In genomic region chr9:71665493-71665892, GRCm38 (mm10) we compare ENCODE assay signal across 28 mouse cellular contexts.
A peak's percentile ranks its signal among the peaks of the same experiment; 100 is the strongest.
DNase-seq lines count a peak whose midpoint lies in the region; ATAC-seq and TF ChIP-seq lines count a peak whose summit lies in the region.
"Had no signal": no experiment of that assay in that cellular context is flagged by ENCODE, and none has a peak within 500 bp of the region (broad histone marks: within the 10 kb centered on the region; RNA-seq: fewer than 3 reads in every experiment).

No protein-coding gene starts in this region.

- peaks cover 62% of the 10 kb centered on the region for H3K4me1 ChIP-seq in kidney, adult 2 months (ENCODE audit: control insufficient read depth, insufficient read depth, low read length)
- peaks cover 37% of the 10 kb centered on the region for H3K4me1 ChIP-seq in lung, embryonic 14.5 days (ENCODE audit: insufficient read depth)
- H3K4me1 ChIP-seq in lung, adult 2 months (ENCODE audit: control insufficient read depth, insufficient read depth, low read length): peaks cover 24% of the 10 kb centered on the region
- peaks cover 16% of the 10 kb centered on the region for H3K4me1 ChIP-seq in midbrain, embryonic 10.5 days
- no peaks in the 10 kb centered on the region for H3K4me1 ChIP-seq in midbrain, postnatal 0 days (ENCODE audit: insufficient read depth, low read length)
- H3K4me1 ChIP-seq: forebrain, embryonic 15.5 days had no signal

- no peak for TF ChIP-seq CTCF in kidney, adult 2 months (conservative IDR thresholded peaks at IDR 0.05; ENCODE audit: insufficient read depth, insufficient read length, low read depth, low read length)
- no peak for TF ChIP-seq CTCF in lung, embryonic 14.5 days (IDR thresholded peaks at IDR 0.05; ENCODE audit: low read depth)
- no peak for TF ChIP-seq CTCF in lung, adult 2 months (IDR thresholded peaks at IDR 0.05; ENCODE audit: insufficient read depth, low read length)
- TF ChIP-seq CTCF in midbrain, postnatal 0 days (IDR thresholded peaks at IDR 0.05): no peak

- WGBS in kidney, adult 2 months: 72% methylated on average over 3 of the region's 3 CpGs
- WGBS in lung, embryonic 14.5 days: 47% methylated on average over 3 of the region's 3 CpGs
- WGBS in lung, adult 2 months: 81% methylated on average over 3 of the region's 3 CpGs
- WGBS in midbrain, embryonic 10.5 days: 91% methylated on average over 3 of the region's 3 CpGs
- 88% methylated on average over 3 of the region's 3 CpGs for WGBS in midbrain, postnatal 0 days

- H3K27ac ChIP-seq in kidney, adult 2 months (ENCODE audit: insufficient read depth, low read depth, low read length): peak overlapping the region; percentile 7; the same call in 1 of the 2 replicates
- no peak overlapping the region for H3K27ac ChIP-seq in lung, embryonic 14.5 days (ENCODE audit: low read depth)
- H3K27ac ChIP-seq in midbrain, embryonic 10.5 days (replicated peaks): no peak overlapping the region
- no peak overlapping the region for H3K27ac ChIP-seq in midbrain, postnatal 0 days (ENCODE audit: low read depth, low read length)
- H3K27ac ChIP-seq: embryonic facial prominence, embryonic 10.5 days; embryonic facial prominence, embryonic 13.5 days; forebrain, embryonic 12.5 days; forebrain, embryonic 15.5 days; hindbrain, embryonic 14.5 days; hindbrain, postnatal 0 days had no signal

- no peak for TF ChIP-seq POLR2A in kidney, adult 2 months (IDR thresholded peaks at IDR 0.05; ENCODE audit: low read depth, low read length)
- TF ChIP-seq POLR2A in lung, adult 2 months (IDR thresholded peaks at IDR 0.05; ENCODE audit: borderline replicate concordance, extremely low read depth, low read depth, low read length): no peak

- no peaks in the 10 kb centered on the region; the same call in 1 of the 2 replicates for H3K36me3 ChIP-seq in kidney, adult 2 months (ENCODE audit: control insufficient read depth, insufficient read depth, low read length)
- no peaks in the 10 kb centered on the region for H3K36me3 ChIP-seq in lung, embryonic 14.5 days (ENCODE audit: insufficient read depth)
- H3K36me3 ChIP-seq in midbrain, embryonic 10.5 days: no peaks in the 10 kb centered on the region
- no peaks in the 10 kb centered on the region for H3K36me3 ChIP-seq in midbrain, postnatal 0 days (ENCODE audit: insufficient read depth, low read length)
- H3K36me3 ChIP-seq: embryonic facial prominence, embryonic 10.5 days; embryonic facial prominence, embryonic 13.5 days; forebrain, embryonic 12.5 days; forebrain, embryonic 15.5 days; heart, embryonic 15.5 days had no signal

- no peak for DNase-seq in kidney, adult 2 months
- DNase-seq in kidney, postnatal 4 days: no peak
- DNase-seq in lung, embryonic 14.5 days: peak; percentile 20
- no peak for DNase-seq in lung, adult 2 months
- peak; percentile 10 for DNase-seq in midbrain, embryonic 10.5 days (ENCODE audit: low spot score)
- no peak for DNase-seq in midbrain, postnatal 0 days (ENCODE audit: low spot score)
- DNase-seq in adrenal gland, adult 8-10 months: no peak
- DNase-seq: adrenal gland, adult 2 months; adrenal gland, postnatal 25 days; cerebellum, adult 11-12 months; cerebellum, adult 8-10 months; cerebellum, postnatal 10 days; cerebellum, postnatal 36 days; embryo, embryonic 11 days; gastrocnemius, postnatal 25 days; heart, adult 18-20 months; heart, postnatal 10 days; heart, postnatal 36 days had no signal

- ATAC-seq in lung, embryonic 14.5 days (ENCODE audit: insufficient read depth): no peak
- ATAC-seq in midbrain, postnatal 0 days (ENCODE audit: low FRiP score): no peak
- ATAC-seq: CD4-positive, CD25-positive, alpha-beta regulatory T cell, adult 4 months; forebrain, embryonic 15.5 days; hindbrain, postnatal 0 days had no signal

- no peak overlapping the region for H3K9ac ChIP-seq in lung, embryonic 14.5 days
- no peak overlapping the region for H3K9ac ChIP-seq in midbrain, postnatal 0 days (replicated peaks; ENCODE audit: low read length, poor library complexity, severe bottlenecking)
- H3K9ac ChIP-seq: embryonic facial prominence, embryonic 13.5 days; forebrain, embryonic 12.5 days; forebrain, embryonic 15.5 days; heart, embryonic 15.5 days; hindbrain, embryonic 14.5 days had no signal

- no peak overlapping the region for H3K4me3 ChIP-seq in kidney, adult 2 months (ENCODE audit: insufficient read depth, low read depth, low read length)
- H3K4me3 ChIP-seq in lung, embryonic 14.5 days (ENCODE audit: low read depth, low read length): no peak overlapping the region
- H3K4me3 ChIP-seq in lung, adult 2 months (replicated peaks; ENCODE audit: extremely low read depth, low read depth, low read length): no peak overlapping the region
- H3K4me3 ChIP-seq in midbrain, embryonic 10.5 days: no peak overlapping the region
- no peak overlapping the region for H3K4me3 ChIP-seq in midbrain, postnatal 0 days (ENCODE audit: low read depth, low read length)
- H3K4me3 ChIP-seq: embryonic facial prominence, embryonic 10.5 days; embryonic facial prominence, embryonic 13.5 days; erythroblast, embryonic 14.5 days; forebrain, embryonic 12.5 days; forebrain, embryonic 15.5 days; heart, embryonic 10.5 days; heart, embryonic 15.5 days had no signal

- no peaks in the 10 kb centered on the region for H3K27me3 ChIP-seq in kidney, adult 2 months (replicated peaks; ENCODE audit: control insufficient read depth, insufficient read depth, low read length)
- no peaks in the 10 kb centered on the region for H3K27me3 ChIP-seq in lung, embryonic 14.5 days (ENCODE audit: insufficient read depth, low read length)
- H3K27me3 ChIP-seq in midbrain, embryonic 10.5 days (ENCODE audit: low read depth, poor library complexity, severe bottlenecking): no peaks in the 10 kb centered on the region
- H3K27me3 ChIP-seq in midbrain, postnatal 0 days (ENCODE audit: insufficient read depth, low read length): no peaks in the 10 kb centered on the region
- H3K27me3 ChIP-seq: embryonic facial prominence, embryonic 13.5 days; forebrain, embryonic 12.5 days; forebrain, embryonic 15.5 days; heart, embryonic 15.5 days had no signal

- no peak overlapping the region for H3K4me2 ChIP-seq in lung, embryonic 14.5 days
- H3K4me2 ChIP-seq in midbrain, postnatal 0 days (ENCODE audit: low read depth, low read length, poor library complexity, severe bottlenecking): no peak overlapping the region
- H3K4me2 ChIP-seq: embryonic facial prominence, embryonic 13.5 days; forebrain, embryonic 12.5 days; forebrain, embryonic 15.5 days; heart, embryonic 15.5 days; hindbrain, embryonic 14.5 days had no signal

- H3K9me3 ChIP-seq in lung, embryonic 14.5 days (ENCODE audit: low read depth, low read length): no peaks in the 10 kb centered on the region
- no peaks in the 10 kb centered on the region for H3K9me3 ChIP-seq in midbrain, embryonic 10.5 days (replicated peaks)
- H3K9me3 ChIP-seq in midbrain, postnatal 0 days (ENCODE audit: low read length): no peaks in the 10 kb centered on the region
- H3K9me3 ChIP-seq: embryonic facial prominence, embryonic 10.5 days; embryonic facial prominence, embryonic 13.5 days; forebrain, embryonic 12.5 days; forebrain, embryonic 15.5 days; heart, embryonic 10.5 days; heart, embryonic 15.5 days had no signal

Comparison
In these comparisons a context has a peak if more than half of its experiments do, and no peak if none do; other contexts are left out.
1. DNase-seq: peak in lung, embryonic 14.5 days (single experiment) and midbrain, embryonic 10.5 days (single experiment); none in kidney, adult 2 months (single experiment), kidney, postnatal 4 days (0 of 2), lung, adult 2 months (single experiment), midbrain, postnatal 0 days (single experiment) and adrenal gland, adult 8-10 months (single experiment).